Mouse (Mus musculus) ovary, adult 18-20 months (tissue): ENCODE data around the gene Stx8.

Experiments
- DNase-seq: peaks from one replicate; pipeline ENCODE4 v3.0.0; 2022; ENCODE audit warnings: low spot score, mixed read lengths

Stx8 gene

GRCm38 (mm10) chr11:68036133-68036959 is 70.4 kb downstream of the Stx8 start:
- DNase-seq: no peak

GRCm38 (mm10) chr11:68037093-68037492 is 71.1 kb downstream of the Stx8 start:
- DNase-seq: no peak

- no peak for DNase-seq
These were observed 72.1 kb downstream of the Stx8 start for GRCm38 (mm10) chr11:68038101-68038500.

DNA sequence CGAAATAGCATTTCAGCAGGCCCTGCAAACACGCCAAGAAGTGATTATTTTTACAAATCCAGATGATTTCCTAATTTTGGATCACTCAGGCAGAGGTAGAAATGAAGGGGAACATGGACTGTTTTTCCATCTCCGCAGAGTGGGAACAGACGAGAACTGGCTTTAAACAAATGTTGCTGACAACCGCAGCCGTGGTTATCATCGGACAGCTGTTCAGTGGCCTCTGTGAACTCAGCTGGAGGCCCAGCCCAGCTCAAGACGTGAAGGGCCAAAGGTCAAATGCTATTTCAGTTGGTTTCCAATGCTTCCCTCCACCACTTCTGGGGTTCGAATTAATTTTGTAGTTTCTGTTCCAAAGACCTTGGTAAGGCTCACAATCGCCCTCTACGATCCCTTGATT is 78.2 kb downstream of the Stx8 start:
- DNase-seq: no peak

DNA sequence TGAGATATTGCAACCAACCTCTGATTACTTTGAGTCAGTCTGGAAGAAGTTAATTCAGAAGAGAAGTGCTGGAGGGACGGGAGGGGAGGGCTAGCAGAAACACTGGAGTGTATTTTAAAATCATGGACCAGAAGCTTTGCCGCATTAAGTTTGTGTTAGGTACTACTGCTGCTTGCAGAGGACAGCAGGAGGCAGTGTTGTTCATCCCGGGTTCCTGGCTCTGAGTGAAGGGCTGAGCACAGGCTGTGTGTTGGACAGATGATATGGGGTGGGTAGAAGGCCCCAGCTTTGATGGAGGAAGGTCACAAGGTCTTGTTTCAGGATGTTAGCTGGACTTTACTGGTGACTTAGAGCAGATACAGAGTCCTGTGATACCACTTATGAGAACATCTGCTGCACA is 80.9 kb downstream of the Stx8 start:
- no peak for DNase-seq

DNA sequence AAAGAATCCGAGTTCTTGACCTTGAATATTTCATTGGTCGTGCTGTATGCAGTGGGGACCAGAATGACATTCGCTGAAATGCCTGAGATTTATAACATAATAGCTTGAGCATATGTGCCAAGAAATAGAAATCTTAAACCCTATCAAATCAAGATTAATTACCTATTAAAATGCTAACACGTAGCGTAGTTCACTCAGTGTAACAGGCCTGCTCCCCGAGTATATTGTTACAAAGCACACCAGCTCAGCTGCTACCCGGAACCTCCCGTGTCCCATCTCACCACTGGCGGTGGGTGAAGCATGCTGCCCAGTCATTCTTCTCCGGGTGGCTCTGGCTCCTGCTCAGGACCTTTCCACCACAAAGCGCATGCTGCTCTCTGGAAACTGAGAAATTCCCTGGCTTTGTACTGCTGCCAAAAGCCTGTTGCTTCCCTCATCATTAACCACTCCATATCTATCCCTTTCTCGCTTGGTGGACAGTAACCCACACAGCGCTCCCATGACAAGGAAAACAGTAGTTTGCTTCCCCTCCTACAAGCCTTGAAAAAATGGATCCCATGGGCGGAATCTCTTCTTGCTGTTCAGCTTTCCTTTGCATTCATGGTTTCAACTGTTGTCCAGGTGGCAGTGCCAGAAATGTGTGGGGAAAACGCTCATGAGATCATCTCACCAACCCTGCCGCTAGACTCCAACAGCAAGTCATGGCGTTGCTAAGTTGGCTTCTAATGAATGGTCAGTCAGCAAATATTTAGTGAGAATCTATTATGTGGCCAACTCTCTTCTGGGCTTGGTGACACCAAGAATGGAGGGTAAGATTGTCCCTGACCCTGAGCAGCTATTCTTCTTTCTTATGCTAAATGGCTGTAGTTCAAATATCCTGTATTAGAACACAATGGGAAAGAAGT is 83.5 kb downstream of the Stx8 start:
- DNase-seq: no peak

DNA sequence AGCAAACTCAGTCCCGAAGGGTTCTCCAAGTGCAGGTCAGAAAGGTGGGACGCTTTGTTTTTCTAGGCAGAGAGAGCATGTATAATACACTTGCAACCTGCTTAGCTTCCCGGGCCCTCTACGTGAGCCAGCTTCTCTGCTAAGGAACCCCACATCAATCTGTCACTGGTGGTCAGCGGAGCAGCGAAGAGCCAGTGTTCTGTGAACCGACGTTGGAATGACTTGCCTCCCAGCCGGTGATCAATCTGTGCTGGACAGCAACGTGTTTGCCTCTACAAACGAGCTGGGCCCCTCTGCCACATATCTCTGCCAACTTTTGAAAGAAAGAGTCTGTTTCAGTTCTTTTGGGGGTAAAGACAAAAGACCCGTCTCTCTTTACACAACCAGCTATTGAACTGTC is 84.7 kb downstream of the Stx8 start:
- no peak for DNase-seq

GRCm38 (mm10) chr11:68051305-68051704 is 85.3 kb downstream of the Stx8 start:
- no peak for DNase-seq

DNA sequence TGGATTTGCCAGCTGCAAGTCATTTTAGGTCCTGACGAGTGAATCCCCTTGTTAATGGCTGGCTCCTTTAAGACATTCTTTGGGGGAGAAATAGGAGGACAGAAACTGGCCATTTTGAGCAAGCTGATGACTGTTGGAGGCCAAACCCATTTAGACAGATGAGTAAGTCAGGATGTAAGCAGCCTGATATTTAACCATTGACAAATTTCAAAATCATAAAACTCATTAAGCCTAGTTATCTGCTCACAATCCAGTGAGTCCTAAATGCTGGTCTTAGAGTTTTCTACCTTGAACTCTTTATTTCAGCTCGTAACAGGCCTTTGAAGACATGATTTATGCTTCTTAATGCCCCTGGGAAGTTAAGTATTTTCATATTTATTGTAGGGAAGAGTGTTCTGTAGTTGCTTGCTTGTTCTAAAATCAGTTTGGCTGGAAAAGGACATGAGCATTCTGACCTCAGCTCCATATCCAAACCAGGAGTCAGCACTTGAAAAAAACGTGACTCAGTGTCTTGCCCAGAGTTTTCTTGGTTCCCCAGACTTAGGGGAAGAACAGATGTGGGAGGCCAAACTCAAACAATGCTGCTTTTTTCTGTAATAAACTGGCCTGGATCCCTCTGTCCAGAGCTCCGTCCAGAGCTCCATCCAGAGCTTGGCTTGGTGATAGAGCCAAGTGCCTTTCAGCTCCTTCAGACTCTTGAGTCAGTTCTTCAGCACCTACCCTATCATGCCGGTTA is 92.6 kb downstream of the Stx8 start:
- no peak for DNase-seq

DNA sequence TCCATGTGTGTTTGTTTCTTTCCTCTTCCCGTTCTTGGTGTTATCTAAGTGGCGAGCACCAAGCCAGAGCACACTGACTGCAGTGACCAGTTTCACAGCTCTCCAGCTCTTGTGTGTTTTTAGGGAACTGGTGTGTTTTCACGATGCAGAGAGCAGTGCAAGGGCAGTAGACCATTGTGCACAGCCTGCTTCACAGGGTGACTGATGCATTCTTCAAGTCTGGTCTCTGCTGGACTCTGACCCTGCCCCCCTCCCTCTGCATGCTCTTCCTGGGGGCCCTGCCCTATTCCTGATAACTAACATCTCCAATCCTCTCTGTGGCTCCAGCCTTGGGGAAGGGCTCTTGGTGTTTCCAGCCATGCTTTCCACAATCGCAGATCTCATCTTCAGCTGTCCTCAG is 94.7 kb downstream of the Stx8 start:
- DNase-seq: no peak

GRCm38 (mm10) chr11:68062116-68062515 is 96.1 kb downstream of the Stx8 start:
- DNase-seq: no peak

DNA sequence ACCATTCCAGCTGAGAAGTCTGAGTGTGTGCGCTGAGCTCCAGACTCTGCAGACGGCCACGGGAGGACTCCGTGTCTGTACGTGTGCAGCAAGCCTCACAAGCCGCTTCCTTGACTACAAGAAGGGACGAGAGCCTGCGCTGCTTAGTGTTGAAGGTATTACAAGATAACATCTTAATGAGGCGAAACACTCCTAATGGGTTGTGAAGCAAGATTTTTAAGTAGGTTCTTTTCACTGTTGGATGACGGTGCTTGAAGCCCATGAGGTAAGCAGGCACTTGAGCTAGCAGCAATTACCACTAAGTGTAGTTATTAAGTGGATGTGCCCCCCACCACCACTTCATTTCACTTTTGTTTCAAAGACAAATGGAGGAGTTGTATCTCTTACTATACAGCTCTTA is 101.8 kb downstream of the Stx8 start:
- DNase-seq: no peak

DNA sequence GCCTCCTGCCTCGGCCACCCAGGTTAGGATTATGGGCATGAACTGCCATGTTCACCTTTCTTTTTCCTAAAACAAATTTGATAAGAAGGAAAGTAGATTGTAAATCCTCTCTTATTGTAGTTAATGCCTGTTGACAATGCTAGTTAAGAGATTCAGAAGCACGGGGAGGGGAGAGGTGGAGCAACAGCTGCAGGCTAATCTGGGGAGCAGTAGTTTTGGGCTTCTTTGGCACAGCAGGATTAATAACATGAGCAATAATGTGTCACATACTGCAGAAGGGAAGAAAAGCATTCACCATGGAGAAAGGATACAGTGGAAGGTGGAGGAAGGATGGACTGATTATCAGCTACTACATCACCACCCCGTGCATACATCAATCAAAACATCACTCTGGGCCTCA is 104.1 kb downstream of the Stx8 start:
- DNase-seq: no peak

DNA sequence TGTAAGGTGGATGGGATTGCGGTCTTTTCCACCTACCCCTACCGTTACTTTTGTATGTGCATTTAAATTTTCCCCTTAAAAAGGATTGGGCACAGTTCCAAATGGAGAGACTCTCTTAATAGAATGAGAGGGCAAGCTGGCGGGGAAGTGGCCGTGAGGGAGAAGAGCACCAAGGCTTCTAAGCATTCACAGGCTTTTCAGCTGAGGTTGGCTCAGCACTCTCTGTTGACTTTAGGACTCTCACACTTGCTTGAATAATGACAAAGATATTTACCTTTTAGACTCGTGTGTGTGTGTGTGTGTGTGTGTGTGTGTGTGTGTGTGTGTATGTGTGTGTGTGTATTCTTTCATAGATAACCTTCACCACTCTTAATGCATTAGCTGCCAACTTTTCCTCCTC is 105.8 kb downstream of the Stx8 start:
- DNase-seq: no peak

- DNase-seq: no peak
These were observed 106.7 kb downstream of the Stx8 start for GRCm38 (mm10) chr11:68072597-68073210.

DNA sequence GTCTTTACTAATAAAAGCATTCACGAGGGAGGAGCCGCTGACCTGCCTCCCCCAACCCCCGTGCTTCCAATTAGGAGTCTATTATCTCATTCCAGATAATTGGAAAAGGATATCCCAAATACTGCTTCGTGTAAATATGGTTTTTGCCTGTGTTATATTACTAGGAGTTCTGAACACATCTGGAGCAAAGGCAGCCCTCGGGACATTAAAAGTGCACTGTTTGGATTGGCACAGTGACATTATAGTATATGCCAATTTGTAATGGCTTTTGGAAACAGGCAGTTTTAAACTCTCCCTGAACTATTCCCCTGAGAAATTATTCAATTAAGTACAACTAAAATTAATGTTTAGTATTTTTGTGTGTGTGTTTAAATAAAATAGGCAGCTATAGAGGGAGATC is 108.7 kb downstream of the Stx8 start:
- DNase-seq: no peak

DNA sequence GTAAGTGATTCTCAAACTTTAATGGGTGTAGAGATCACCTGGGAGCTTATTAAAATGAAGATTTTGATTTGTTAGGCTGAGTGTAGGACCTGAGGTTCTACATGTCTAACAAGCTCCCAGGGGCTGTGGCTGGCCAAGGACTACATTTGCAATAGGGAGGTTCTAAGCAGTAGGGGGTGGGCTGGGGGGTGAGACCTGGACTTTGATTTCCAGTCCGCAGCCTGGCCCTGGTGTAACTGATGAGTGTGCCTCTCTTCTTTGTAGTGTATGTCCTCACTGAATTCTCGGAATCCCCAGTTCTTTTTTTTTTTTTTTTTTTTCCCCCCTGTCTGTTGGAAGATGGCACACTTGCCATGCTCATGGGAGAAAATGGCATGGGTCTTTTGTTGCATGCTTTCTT is 109.3 kb downstream of the Stx8 start:
- no peak for DNase-seq

- no peak for DNase-seq
These were observed 113.8 kb downstream of the Stx8 start for GRCm38 (mm10) chr11:68079756-68080155.

DNA sequence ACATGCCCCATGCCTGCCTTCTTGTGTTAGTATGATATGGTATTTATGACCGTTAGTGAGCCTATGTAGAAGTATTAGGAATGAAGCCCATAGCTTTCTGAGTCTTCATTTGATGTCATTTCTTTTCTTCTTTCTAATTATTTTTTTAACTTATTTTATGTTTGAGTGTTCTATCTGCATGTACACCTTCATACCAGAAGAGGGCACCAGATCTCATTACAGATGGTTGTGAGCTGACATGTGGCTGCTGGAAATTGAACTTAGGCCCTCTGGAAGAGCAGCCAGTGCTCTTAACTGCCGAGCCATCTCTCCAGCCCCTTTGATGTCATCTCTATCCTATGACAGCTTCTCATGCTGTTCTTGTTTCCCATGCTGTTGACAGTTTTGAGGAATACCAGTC is 115.0 kb downstream of the Stx8 start:
- no peak for DNase-seq

DNA sequence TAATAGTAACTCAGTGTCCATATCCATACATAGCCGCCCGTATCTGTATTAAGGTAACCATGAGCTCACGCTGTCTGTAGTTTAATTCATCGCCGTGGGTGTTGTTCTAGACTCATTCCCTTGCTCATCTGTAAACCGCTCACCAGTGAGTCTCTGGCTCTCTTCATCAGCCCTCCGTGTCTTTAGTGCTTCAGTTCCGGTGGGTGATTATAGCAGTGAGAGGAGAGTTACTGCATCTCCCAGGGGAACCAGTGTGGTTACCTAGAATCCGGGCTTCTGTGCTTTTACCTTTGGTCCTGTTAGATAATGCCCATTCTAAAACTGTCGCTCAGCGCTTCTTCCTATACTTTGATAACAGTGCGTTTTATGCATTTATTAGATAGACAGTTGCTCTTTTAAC is 116.8 kb downstream of the Stx8 start:
- no peak for DNase-seq

DNA sequence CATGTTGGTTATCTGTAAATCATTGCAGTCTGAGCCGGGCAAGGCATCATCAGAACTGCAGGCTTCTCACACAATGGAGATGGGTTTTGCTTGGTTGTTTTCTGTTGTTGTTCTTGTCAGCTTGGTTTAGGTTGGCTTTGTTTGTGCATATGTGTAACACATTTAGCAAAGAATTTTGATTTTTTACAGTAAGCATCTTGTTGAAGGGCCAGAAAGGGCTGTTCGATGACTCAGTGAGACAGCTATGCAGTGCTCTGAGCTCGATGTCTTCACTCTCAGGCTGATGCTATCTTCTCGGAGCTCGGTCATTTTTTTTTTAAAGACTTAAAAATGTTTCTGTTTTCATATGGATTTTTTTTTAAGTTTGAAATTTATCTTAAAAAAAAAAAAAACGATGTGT is 117.6 kb downstream of the Stx8 start:
- DNase-seq: no peak

DNA sequence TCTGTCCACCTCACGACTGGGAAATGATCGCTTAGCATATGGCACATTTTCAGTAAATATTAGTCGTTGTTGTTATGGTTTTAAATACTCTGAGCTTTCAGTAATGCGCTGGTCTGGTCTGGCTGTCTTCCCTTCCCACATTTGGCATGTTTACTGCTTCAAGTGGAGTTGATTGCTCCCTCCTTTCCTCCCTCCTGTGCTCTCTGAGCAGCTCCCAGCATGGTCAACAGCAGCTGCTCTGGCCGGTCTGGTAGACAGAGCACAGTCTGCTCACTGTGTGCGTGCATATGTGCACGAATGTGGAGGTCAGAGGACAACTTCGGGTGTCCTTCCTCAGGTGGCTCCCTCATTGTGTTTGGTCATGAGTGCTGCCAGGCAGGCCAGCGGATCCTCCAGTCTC is 120.2 kb downstream of the Stx8 start:
- no peak for DNase-seq
